Mouse (Mus musculus) frontal cortex, adult (tissue): ENCODE measurements at regions not wholly inside any gene's neighbourhood (a gene's known extent, or its start where the extent isn't known, plus 50 kb on each side); places are given as distances from the start of the nearest gene placed in this dataset.
A peak's percentile ranks its signal among the peaks of the same experiment; 100 is the strongest.

Experiments used
- ATAC-seq: cut with Nextera tagmentation; 2 replicates; pipeline ENCODE4 v1.9.2; 2017; ENCODE audit warnings: mild to moderate bottlenecking, moderate library complexity, mixed read lengths; ENCODE audit not compliant: low TSS enrichment

GRCm38 (mm10) chr6:98178005-98178404 lies 164.5 kb downstream of the Gm765 start:
- peak; percentile 50 for ATAC-seq

- ATAC-seq, result no peak
Observed at GRCm38 (mm10) chr6:98149043-98149813, 193.3 kb downstream of the Gm765 start.

DNA sequence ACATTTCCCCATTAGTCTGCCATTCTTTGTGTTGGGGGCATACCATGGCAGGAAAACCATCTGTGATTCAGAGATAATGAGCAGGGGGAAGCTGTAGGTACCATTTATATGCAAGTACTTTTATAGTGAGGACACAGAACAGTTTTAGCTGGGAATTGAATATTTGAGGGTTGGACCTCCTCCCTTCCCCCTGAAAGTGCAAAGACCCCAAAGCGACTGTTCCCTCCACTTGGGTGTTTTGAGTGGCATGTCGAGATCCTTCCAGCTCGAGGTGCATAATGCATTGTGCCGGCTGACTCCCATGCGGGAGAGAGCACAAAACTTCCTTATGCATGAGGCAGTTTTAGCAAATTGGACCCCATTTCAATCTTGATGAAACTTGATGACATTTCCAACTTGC lies 194.7 kb downstream of the Gm765 start:
- no peak for ATAC-seq

DNA sequence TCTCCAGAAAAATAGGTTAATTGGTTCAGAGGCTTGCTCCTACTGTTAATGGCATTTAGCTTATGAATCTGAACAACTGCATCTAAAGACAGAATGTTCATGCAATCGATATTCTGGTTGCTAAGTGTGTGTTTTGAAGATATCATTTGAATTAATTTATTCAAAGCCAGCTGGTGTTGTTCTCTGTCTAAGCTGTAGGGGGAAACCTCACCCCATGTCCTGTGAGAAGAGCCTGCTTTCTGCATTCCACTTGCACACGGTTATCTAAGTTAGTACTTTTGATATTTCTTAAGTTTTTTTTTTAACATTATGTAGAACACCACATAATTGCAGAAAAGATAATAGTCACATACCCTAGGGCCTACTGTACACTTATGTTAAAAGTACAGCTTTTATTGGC lies 209.6 kb downstream of the Gm765 start:
- ATAC-seq, result peak; percentile 80

- ATAC-seq, result no peak
Observed at GRCm38 (mm10) chr6:98125434-98125833, 217.1 kb downstream of the Gm765 start.

DNA sequence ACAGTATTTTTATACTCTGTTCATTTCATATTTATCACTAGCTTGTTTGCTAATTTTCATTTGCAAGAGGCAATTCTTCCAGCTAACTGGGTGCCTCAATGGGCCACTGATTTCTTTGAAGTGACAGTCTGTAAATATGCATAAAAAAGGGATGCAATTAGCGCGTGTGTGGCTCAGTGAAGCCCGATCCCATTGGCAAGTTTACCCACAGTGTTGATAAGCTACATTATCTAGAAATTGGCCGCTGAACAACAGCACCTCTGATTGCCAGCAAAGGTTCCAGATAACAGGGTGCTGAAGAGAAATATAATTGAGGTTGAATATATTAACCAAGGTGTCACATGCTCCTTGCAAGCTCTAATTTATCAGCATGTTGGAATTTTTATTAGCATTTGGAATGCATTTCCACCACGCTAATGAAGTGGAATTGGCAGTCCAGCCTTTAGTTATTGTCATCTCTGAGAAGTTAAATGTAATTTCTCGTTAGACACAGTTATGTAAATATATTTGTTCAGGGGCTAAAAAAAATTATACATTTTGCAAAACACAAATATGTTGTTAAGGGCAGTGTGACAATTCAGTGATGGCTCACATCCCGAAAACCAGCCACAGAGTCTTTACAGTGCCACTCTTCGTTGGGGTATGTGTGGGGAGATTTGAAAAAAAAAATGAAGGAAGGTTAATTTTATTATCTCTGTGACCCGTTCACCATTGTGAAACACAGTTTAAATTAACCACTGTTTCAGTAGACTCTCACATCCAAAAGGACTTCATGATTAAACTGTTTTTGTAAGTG lies 224.0 kb downstream of the Gm765 start:
- no peak for ATAC-seq

DNA sequence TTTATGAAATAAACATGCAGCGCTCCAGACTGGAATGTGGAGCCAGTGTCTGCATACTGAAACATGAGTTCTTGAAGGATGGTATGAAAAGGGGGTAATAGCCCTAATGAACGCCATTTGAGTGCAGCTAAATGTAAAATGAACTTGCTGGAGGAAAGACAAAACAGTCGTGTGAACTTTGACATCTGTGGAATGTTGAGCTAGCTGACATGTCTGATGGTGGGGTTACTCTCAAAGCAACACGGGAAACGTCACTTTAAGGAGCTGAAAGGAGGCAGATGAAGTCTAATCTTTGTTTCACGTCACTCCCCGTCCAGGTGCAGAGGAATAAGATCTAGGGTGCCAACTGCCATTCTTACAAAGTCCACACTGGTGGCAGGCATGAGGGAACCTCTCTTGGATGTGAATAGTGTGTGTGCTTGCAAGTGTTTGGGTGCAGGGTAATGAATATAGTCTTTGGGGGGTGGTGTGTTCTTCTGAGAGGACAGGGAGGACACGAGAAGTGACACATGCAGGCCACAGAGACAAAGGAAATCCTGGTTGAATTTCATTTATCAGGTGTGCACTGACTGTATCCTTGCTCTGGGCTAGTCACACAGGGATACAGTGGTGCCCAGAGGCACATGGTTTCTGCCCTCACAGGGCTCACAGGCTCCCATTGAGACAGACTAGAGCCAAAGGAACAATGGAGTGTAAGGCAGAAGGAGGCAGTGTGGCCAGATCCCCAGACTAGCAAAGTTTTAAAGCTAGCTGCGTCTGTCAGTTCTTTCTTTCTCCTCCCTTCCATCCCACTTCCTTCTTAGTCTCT lies 228.0 kb downstream of the Gm765 start:
- no peak for ATAC-seq

DNA sequence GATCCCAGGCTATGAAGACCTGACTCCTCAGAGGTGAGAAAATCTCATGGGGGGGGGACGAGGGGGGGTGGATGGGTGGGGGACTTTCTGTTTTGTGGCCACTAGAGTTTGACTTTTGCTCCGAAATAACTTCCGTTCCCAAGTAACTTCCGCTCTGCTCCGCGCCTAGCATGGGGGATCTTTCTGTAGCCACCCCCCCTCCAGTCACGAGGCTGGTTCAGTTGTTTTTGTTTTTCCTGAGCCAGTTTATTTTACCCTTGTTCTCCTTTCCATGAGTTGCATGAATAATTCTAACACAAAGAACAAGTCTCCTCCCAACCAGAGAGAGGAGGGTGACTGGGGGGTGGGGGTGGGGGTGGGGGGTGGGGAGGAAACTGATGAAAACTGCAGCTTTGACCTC lies 228.8 kb downstream of the Gm765 start:
- no peak for ATAC-seq

DNA sequence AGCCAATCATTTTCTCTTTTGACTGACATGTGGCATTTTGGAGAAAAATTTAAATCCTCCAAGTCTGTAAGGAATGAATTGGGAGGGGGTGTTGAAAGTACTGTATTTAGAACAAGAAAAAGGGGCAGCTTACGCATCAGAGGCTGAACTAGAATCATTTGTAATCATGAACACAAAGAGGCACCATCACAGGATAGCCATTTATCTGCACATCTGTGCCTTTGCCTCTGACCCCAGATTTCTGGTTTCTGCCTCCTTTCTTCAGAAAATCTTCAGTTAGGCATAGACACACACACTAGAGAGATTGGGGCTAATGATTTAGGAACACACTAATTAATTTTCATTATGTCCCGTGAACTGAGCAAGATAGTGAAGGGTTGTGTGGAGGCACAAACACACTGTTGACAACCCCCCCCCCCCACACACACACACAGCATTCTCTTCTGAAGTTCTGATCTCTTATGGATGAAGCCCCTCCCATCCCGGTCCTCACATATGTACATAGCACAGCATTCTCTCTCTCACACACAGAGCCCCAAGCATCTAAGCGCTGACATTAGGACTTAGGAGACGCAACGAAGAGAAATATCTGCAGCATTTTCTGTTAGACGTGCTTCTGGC lies 229.9 kb downstream of the Gm765 start:
- no peak for ATAC-seq

DNA sequence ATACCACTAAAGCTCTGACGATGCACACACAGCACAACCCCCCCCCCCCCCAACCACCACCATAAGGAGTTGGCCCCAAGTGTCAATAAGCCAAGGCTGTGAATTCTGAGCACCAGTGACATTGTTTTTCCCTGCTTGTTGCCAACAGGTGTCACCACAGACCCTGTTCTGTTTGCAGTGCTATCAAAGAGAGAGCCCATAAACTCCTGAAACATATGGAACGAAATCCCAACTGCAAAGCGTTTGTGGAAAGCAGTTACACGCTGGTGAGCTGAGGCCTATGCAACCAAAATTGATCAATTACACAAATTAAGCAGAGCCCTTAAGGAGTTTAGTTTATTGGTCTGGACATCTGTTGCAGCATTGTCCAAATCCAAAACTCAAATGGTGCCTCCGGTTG lies 235.4 kb downstream of the Gm765 start:
- ATAC-seq, result no peak

GRCm38 (mm10) chr6:98105280-98106090 lies 237.1 kb downstream of the Gm765 start:
- ATAC-seq, result peak; percentile 62

DNA sequence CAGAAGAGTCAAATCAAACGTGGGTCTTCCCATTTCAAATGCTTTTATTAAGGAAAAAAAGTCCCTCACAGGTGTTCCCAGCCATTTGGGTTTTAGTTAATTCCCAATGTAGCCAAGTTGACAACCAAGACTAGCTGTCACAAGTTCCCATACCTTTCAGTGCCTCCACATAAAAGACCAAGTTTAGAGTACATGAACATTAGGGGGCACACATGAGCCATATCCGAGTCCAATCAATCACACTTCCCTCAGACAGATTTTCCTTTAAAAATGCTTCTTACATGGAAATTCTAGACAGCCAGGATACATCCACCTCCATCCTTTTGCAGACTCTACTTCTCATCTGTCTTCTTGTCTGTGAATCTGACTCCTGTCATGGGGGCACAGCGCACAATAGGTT lies 238.1 kb downstream of the Gm765 start:
- no peak for ATAC-seq

GRCm38 (mm10) chr6:98101023-98101422 lies 241.5 kb downstream of the Gm765 start:
- no peak for ATAC-seq

GRCm38 (mm10) chr6:98099126-98099525 lies 243.4 kb downstream of the Gm765 start:
- ATAC-seq, result peak; percentile 65; the same call in 1 of the 2 replicates

DNA sequence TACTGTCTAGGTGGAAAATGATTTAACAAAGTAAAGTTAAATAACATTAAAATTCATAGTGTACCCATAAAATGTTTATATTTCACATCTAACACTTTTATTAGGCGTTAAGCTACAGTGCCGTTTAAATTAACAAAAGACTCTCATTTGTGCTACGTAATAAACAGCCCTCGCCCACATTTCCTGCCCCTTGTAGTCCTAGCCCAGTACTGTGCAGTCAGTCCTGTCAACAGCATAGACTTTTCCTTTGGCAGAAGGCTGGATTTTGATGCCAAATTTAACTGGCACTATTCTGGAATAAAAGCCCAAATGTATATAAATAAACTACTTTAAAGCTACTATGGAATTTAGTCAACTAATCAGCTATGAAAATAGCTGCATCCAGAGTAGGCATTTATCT lies 247.3 kb downstream of the Gm765 start:
- ATAC-seq, result no peak

GRCm38 (mm10) chr6:98089185-98089584 lies 253.4 kb downstream of the Gm765 start:
- peak; percentile 97 for ATAC-seq

DNA sequence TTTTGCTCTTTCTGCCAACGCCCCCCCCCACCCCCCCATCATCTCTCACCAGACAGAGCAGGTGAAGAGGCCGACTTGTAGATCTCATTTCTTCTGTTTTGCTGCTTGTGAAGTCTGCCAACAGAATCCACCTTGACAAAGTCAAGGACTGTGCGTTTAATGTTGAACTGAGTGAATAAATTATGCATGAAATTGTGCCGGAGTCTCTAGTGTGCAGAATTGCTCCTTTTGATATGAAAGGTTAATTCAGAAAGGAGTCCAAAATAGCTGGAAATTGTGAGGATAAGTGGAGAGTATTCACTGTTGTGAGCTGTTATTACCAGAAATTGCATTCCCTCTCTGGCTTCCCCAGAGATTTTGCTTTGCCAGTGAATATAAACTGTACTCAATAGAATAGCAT lies 262.5 kb downstream of the Gm765 start:
- no peak for ATAC-seq
